Mouse (Mus musculus) limb, embryonic 15.5 days (tissue): ENCODE data around the gene Xrcc5. TPM values are rescaled to one million over a fixed set of nuclear protein-coding genes. Genes with fewer than 3 reads are reported as not detected.
A peak's percentile ranks its signal among the peaks of the same experiment; 100 is the strongest.

Source experiments
- ATAC-seq: fragments of 200-750 bp; cut with Nextera tagmentation; 2 replicates; pipeline ENCODE4 v1.8.0; 2017; ENCODE audit warnings: low read depth, moderate TSS enrichment; ENCODE audit not compliant: insufficient number of reproducible peaks, low FRiP score, low TSS enrichment
- H3K27ac ChIP-seq: fragments of 300-500 bp; sonication (generic); 2 replicates; pipeline ENCODE4 v1.5.1; 2015; ENCODE audit warnings: moderate library complexity, mild to moderate bottlenecking, inconsistent platforms
- H3K27me3 ChIP-seq: fragments of 300-500 bp; sonication (generic); 2 replicates; pipeline ENCODE4 v1.6.1; 2015; ENCODE audit warnings: inconsistent platforms
- H3K36me3 ChIP-seq: fragments of 300-500 bp; sonication (generic); 2 replicates; pipeline ENCODE4 v1.6.1; 2015; ENCODE audit warnings: inconsistent platforms
- H3K4me1 ChIP-seq: fragments of 300-500 bp; sonication (generic); 2 replicates; pipeline ENCODE4 v1.6.1; 2015; ENCODE audit warnings: inconsistent platforms
- H3K4me2 ChIP-seq: fragments of 300-500 bp; sonication (generic); 2 replicates; pipeline ENCODE4 v1.6.1; 2015; ENCODE audit warnings: mild to moderate bottlenecking, inconsistent platforms
- H3K4me3 ChIP-seq: fragments of 300-500 bp; sonication (generic); 2 replicates; pipeline ENCODE4 v1.5.1; 2015; ENCODE audit warnings: mild to moderate bottlenecking, inconsistent platforms
- H3K9ac ChIP-seq: fragments of 300-500 bp; sonication (generic); 2 replicates; pipeline ENCODE4 v1.6.1; 2015; ENCODE audit warnings: inconsistent platforms
- H3K9me3 ChIP-seq: fragments of 300-500 bp; sonication (generic); 2 replicates; pipeline ENCODE4 v1.6.1; 2016; ENCODE audit warnings: inconsistent platforms
- WGBS: fragments of 180-500 bp; shearing (Covaris S2); methylation state at CpG from one replicate; pipeline ENCODE4 v1.1.7; 2015; 5-methylcytosine and 5-hydroxymethylcytosine counted together
- polyA plus RNA-seq: library from polyadenylated mRNA; unstranded; fragments of >200 nt; fragmentation: Nextera tagmentation; extraction: Ambion mirVana; gene quantifications from 2 replicates; pipeline ENCODE4 v1.2.1, GENCODE M21; 2015

Gene Xrcc5
- polyA plus RNA-seq, 1 experiment from 2014 or later: 35.9 TPM

GRCm38 (mm10) chr1:72316901-72317300 lies 9.7 kb downstream of the Xrcc5 start:
- peaks cover 63% of the 10 kb centered on the region for H3K36me3 ChIP-seq

DNA sequence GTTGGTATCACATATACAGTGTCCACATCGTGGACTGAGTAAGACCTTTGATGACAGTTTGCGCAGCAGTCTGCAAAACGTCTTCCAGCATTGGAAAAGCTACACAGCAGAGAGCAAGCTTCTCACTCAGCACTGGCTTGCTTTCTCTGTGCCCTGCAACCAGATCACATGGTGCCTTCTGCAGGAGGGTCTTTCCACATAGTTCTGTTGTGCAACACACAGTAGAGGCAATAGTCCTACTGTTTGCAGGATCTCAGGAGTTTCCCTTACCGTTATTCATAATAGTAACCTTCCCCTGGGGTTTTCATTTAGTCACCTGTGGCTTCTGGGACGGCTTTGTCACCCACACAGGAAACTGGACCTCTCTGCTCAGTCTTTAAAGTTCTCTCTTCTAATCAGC lies 13.5 kb downstream of the Xrcc5 start:
- Histone ChIP-seq H3K27ac (no peak overlapping the region), H3K9me3 (no peaks in the 10 kb centered on the region), H3K9ac (no peak overlapping the region), H3K4me1 (no peaks in the 10 kb centered on the region), H3K4me3 (no peak overlapping the region), H3K4me2 (no peak overlapping the region), H3K27me3 (no peaks in the 10 kb centered on the region), H3K36me3 (peaks cover 66% of the 10 kb centered on the region)
- no peak for ATAC-seq
- 90% methylated on average over 5 of the region's 5 CpGs for WGBS

More at GRCm38 (mm10) chr1:72316901-72317300, 9.7 kb downstream of the Xrcc5 start:
- Histone ChIP-seq H3K4me1 (no peaks in the 10 kb centered on the region), H3K4me2 (no peak overlapping the region), H3K27ac (no peak overlapping the region), H3K9me3 (no peaks in the 10 kb centered on the region), H3K4me3 (no peak overlapping the region), H3K27me3 (no peaks in the 10 kb centered on the region), H3K9ac (no peak overlapping the region)
- WGBS: 78% methylated on average over 7 of the region's 7 CpGs
- ATAC-seq: no peak

DNA sequence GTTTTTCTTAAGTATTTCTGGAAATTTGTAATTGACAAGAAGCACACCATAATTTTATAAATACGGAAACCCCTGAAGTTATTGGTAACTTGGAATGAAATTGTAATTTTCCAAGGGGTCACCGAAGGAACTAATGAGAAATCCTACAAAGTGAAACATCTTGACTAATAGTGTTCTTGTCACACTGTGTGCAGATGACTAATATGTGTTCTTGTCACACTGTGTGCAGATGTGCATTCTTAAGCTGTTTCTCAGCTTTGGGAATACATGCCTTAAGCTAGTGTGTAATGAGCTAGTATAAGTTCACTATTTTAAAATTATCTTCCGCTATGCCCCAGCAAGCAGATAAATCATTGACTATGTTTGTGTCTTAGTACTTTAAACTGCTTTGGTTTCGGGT lies 16.0 kb downstream of the Xrcc5 start:
- ATAC-seq: no peak
- Histone ChIP-seq H3K4me3 (no peak overlapping the region), H3K9me3 (no peaks in the 10 kb centered on the region), H3K9ac (no peak overlapping the region), H3K4me2 (no peak overlapping the region), H3K36me3 (peaks cover 73% of the 10 kb centered on the region), H3K27me3 (no peaks in the 10 kb centered on the region), H3K4me1 (no peaks in the 10 kb centered on the region), H3K27ac (no peak overlapping the region)
- 93% methylated on average over 4 of the region's 4 CpGs for WGBS

GRCm38 (mm10) chr1:72326162-72326821 lies 19.1 kb downstream of the Xrcc5 start:
- Histone ChIP-seq H3K9me3 (no peaks in the 10 kb centered on the region), H3K36me3 (peaks cover 71% of the 10 kb centered on the region), H3K27me3 (no peaks in the 10 kb centered on the region), H3K4me3 (no peak overlapping the region), H3K27ac (no peak overlapping the region), H3K9ac (no peak overlapping the region), H3K4me1 (no peaks in the 10 kb centered on the region), H3K4me2 (no peak overlapping the region)
- no peak for ATAC-seq
- WGBS: 91% methylated on average over 11 of the region's 11 CpGs

- WGBS: 89% methylated on average over 11 of the region's 11 CpGs
- no peak overlapping the region for H3K9ac ChIP-seq
- no peak for ATAC-seq
- H3K27ac ChIP-seq: no peak overlapping the region
- H3K4me3 ChIP-seq: no peak overlapping the region
- H3K36me3 ChIP-seq: peaks cover 60% of the 10 kb centered on the region
- no peak overlapping the region for H3K4me2 ChIP-seq
- H3K27me3 ChIP-seq: no peaks in the 10 kb centered on the region
- H3K9me3 ChIP-seq: no peaks in the 10 kb centered on the region
- no peaks in the 10 kb centered on the region for H3K4me1 ChIP-seq
These were observed 27.6 kb downstream of the Xrcc5 start for GRCm38 (mm10) chr1:72334807-72335206.

DNA sequence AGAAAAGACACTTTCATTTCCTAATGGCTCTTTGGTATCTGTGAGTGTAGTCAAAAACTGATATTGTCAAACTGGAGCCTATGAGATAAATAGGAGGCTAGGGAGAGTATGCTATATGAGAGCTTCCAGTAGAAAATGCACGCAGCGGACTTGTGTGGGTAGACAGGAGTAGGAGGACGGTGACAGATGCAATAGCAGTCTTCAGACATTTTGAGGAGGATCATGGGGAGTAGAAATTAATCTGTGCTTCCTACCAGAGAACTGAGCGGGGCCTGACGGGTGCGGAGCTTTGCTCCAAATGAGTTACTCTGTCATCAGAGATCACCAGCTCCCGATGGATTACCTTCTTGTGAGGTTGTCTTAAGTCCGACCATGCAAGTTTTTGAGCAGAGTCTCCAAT lies 29.6 kb downstream of the Xrcc5 start:
- no peak overlapping the region for H3K4me2 ChIP-seq
- no peaks in the 10 kb centered on the region for H3K9me3 ChIP-seq
- no peaks in the 10 kb centered on the region for H3K27me3 ChIP-seq
- no peak overlapping the region for H3K27ac ChIP-seq
- no peak overlapping the region for H3K9ac ChIP-seq
- no peaks in the 10 kb centered on the region for H3K4me1 ChIP-seq
- peaks cover 60% of the 10 kb centered on the region for H3K36me3 ChIP-seq
- H3K4me3 ChIP-seq: no peak overlapping the region
- WGBS: 93% methylated on average over 8 of the region's 8 CpGs
- no peak for ATAC-seq

DNA sequence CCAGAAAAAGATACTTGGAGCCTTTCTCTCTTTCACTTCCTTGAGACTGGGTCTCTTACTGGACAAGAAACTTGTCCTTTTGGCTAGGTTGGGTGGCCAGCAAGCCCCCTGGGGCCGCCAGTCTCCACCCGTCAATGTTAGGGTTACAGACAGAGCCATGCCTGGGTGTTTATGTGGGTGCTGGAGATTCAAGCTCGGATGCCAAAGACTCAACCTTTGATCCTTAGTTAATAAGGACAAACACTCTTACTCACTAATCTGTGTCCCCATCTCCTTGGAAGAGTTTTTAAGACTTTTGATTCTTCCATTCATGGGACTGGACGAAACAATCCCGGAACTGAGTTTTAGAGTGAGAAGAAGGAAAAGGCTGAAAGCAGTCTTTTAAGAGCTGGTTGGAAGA lies 31.1 kb downstream of the Xrcc5 start:
- H3K4me2 ChIP-seq: no peak overlapping the region
- H3K27ac ChIP-seq: no peak overlapping the region
- no peaks in the 10 kb centered on the region for H3K9me3 ChIP-seq
- no peak for ATAC-seq
- H3K36me3 ChIP-seq: peaks cover 62% of the 10 kb centered on the region
- 97% methylated on average over 5 of the region's 5 CpGs for WGBS
- no peaks in the 10 kb centered on the region for H3K4me1 ChIP-seq
- H3K9ac ChIP-seq: no peak overlapping the region
- H3K27me3 ChIP-seq: no peaks in the 10 kb centered on the region
- H3K4me3 ChIP-seq: no peak overlapping the region

GRCm38 (mm10) chr1:72347873-72348272 lies 40.7 kb downstream of the Xrcc5 start:
- Histone ChIP-seq H3K4me3 (no peak overlapping the region), H3K4me1 (no peaks in the 10 kb centered on the region), H3K27ac (no peak overlapping the region), H3K9me3 (no peaks in the 10 kb centered on the region), H3K36me3 (peaks cover 67% of the 10 kb centered on the region), H3K9ac (no peak overlapping the region), H3K4me2 (no peak overlapping the region), H3K27me3 (no peaks in the 10 kb centered on the region)
- WGBS: 69% methylated on average over 6 of the region's 6 CpGs
- ATAC-seq: no peak

DNA sequence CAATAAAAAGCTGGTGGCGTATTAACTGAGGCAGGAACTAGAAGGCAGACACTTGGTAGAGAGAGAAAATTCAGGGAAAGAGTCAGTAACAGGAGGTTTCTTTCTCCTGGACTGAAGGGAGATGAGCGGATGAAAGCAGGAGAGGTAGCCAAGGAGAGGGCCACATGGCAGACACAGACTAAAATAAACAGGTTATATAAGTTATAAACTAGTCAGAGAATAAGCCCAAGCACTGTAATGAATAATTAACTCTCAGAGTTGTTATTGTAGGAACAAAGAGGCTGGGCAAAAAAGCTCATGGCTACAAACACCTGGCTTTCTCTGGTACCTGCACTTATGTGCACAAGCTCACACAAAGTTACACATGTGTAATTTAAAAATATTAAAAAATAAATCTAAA lies 47.6 kb downstream of the Xrcc5 start:
- Histone ChIP-seq H3K9me3 (no peaks in the 10 kb centered on the region), H3K36me3 (peaks cover 47% of the 10 kb centered on the region), H3K4me1 (no peaks in the 10 kb centered on the region), H3K9ac (no peak overlapping the region), H3K4me2 (no peak overlapping the region), H3K27ac (no peak overlapping the region), H3K27me3 (no peaks in the 10 kb centered on the region), H3K4me3 (no peak overlapping the region)
- ATAC-seq: no peak
- 94% methylated on average over 2 of the region's 2 CpGs for WGBS

- Histone ChIP-seq H3K4me3 (no peak overlapping the region), H3K27ac (no peak overlapping the region), H3K27me3 (no peaks in the 10 kb centered on the region), H3K9ac (no peak overlapping the region), H3K36me3 (peaks cover 29% of the 10 kb centered on the region), H3K4me2 (no peak overlapping the region), H3K9me3 (no peaks in the 10 kb centered on the region), H3K4me1 (no peaks in the 10 kb centered on the region)
- WGBS: 87% methylated on average over 2 of the region's 2 CpGs
- ATAC-seq: no peak
These were observed 51.0 kb downstream of the Xrcc5 start for GRCm38 (mm10) chr1:72358216-72358615.

- H3K9ac ChIP-seq: no peak overlapping the region
- H3K4me2 ChIP-seq: no peak overlapping the region
- no peaks in the 10 kb centered on the region for H3K4me1 ChIP-seq
- ATAC-seq: no peak
- 80% methylated on average over 2 of the region's 2 CpGs for WGBS
- no peaks in the 10 kb centered on the region for H3K27me3 ChIP-seq
- H3K27ac ChIP-seq: no peak overlapping the region
- H3K4me3 ChIP-seq: no peak overlapping the region
- peaks cover 34% of the 10 kb centered on the region for H3K36me3 ChIP-seq
- H3K9me3 ChIP-seq: no peaks in the 10 kb centered on the region
These were observed 52.2 kb downstream of the Xrcc5 start for GRCm38 (mm10) chr1:72359462-72359861.

GRCm38 (mm10) chr1:72360809-72361208 lies 53.6 kb downstream of the Xrcc5 start:
- Histone ChIP-seq H3K27me3 (no peaks in the 10 kb centered on the region), H3K27ac (no peak overlapping the region), H3K4me3 (no peak overlapping the region), H3K36me3 (peaks cover 28% of the 10 kb centered on the region; the same call in 1 of the 2 replicates), H3K9ac (no peak overlapping the region), H3K4me2 (no peak overlapping the region), H3K4me1 (no peaks in the 10 kb centered on the region), H3K9me3 (no peaks in the 10 kb centered on the region)
- no peak for ATAC-seq
- 93% methylated on average over 4 of the region's 4 CpGs for WGBS

GRCm38 (mm10) chr1:72364661-72365060 lies 57.4 kb downstream of the Xrcc5 start:
- Histone ChIP-seq H3K4me2 (no peak overlapping the region), H3K9me3 (no peaks in the 10 kb centered on the region), H3K36me3 (peaks cover 9% of the 10 kb centered on the region; the same call in 1 of the 2 replicates), H3K4me1 (no peaks in the 10 kb centered on the region), H3K27me3 (no peaks in the 10 kb centered on the region), H3K9ac (no peak overlapping the region), H3K4me3 (no peak overlapping the region), H3K27ac (0 out of 2 replicates have a peak overlapping the region, but pooled peaks have one; percentile 30)
- 91% methylated on average over 8 of the region's 8 CpGs for WGBS
- no peak for ATAC-seq
